14 mouse cellular contexts compared by ENCODE assay signal in the genomic region with DNA sequence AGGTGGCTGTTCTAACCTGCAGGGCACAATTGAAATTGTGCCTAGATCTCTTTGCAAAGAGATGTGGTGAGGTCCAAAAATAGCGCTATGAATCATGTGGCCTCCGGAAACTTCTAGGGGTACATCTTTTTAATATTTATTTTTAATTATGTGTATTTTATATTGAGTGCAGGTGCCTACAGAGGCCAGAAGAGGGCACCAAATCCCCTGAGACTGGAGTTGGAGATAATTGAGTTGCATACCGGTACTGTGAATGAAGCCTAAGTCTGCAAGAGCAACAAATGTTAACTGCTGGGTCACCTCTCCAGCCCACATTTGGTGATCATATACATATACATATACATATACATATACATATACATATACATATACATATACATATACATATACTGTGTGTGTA. TPM values are rescaled to one million over a fixed set of nuclear protein-coding genes. Genes with fewer than 3 reads are reported as not detected.
DNase-seq lines count a peak whose midpoint lies in the region; ATAC-seq and TF ChIP-seq lines count a peak whose summit lies in the region.
"Had no signal": no experiment of that assay in that cellular context is flagged by ENCODE, and none has a peak within 500 bp of the region (broad histone marks: within the 10 kb centered on the region; RNA-seq: fewer than 3 reads in every experiment).

No protein-coding gene starts in this region.

- H3K27me3 ChIP-seq in forebrain, embryonic 14.5 days (replicated peaks; ENCODE audit: control insufficient read depth, insufficient read depth, low read length): peaks cover 3% of the 10 kb centered on the region; the same call in 1 of the 2 replicates
- H3K27me3 ChIP-seq in forebrain, embryonic 11.5 days (ENCODE audit: control insufficient read depth, insufficient read depth, low read length): peaks cover 17% of the 10 kb centered on the region
- H3K27me3 ChIP-seq in hindbrain, embryonic 16.5 days (replicated peaks; ENCODE audit: control insufficient read depth, insufficient read depth, low read length): peaks cover 18% of the 10 kb centered on the region
- H3K27me3 ChIP-seq: heart, embryonic 13.5 days had no signal

- TF ChIP-seq CTCF in lung, adult 2 months (IDR thresholded peaks at IDR 0.05; ENCODE audit: insufficient read depth, low read length): peak; percentile 28; the same call in 1 of the 2 replicates

- H3K9me3 ChIP-seq in forebrain, embryonic 14.5 days (replicated peaks; ENCODE audit: control insufficient read depth, low read length): no peaks in the 10 kb centered on the region
- H3K9me3 ChIP-seq in forebrain, embryonic 11.5 days (ENCODE audit: control insufficient read depth, low read length): no peaks in the 10 kb centered on the region
- H3K9me3 ChIP-seq in hindbrain, embryonic 16.5 days (ENCODE audit: control insufficient read depth, low read length): no peaks in the 10 kb centered on the region
- H3K9me3 ChIP-seq: forebrain, embryonic 10.5 days; heart, embryonic 13.5 days; midbrain, embryonic 12.5 days had no signal

- no peak overlapping the region for H3K27ac ChIP-seq in forebrain, embryonic 14.5 days (ENCODE audit: low read depth, low read length)
- H3K27ac ChIP-seq in forebrain, embryonic 11.5 days (ENCODE audit: low read depth, low read length): no peak overlapping the region
- no peak overlapping the region for H3K27ac ChIP-seq in hindbrain, embryonic 16.5 days (ENCODE audit: low read depth, low read length)
- H3K27ac ChIP-seq: forebrain, embryonic 10.5 days; heart, embryonic 13.5 days; midbrain, embryonic 12.5 days had no signal

- DNase-seq in forebrain, embryonic 14.5 days (ENCODE audit: low spot score): peak; percentile 48
- DNase-seq in forebrain, embryonic 11.5 days (ENCODE audit: low spot score): no peak
- no peak for DNase-seq in lung, adult 2 months
- no peak for DNase-seq in lung, postnatal 10 days
- peak; percentile 71 for DNase-seq in NIH3T3 (ENCODE audit: low read depth)
- peak; percentile 22 to 49 for DNase-seq in natural killer cell, adult 2 months (ENCODE audit: low spot score in 2 of 2)
- DNase-seq: cerebellum, adult 11 months; kidney, adult 8-10 months; left cerebral cortex, postnatal 4 days had no signal

- peaks cover 24% of the 10 kb centered on the region for H3K36me3 ChIP-seq in forebrain, embryonic 14.5 days (ENCODE audit: control insufficient read depth, insufficient read depth, low read length)
- H3K36me3 ChIP-seq in forebrain, embryonic 11.5 days (ENCODE audit: control insufficient read depth, insufficient read depth, low read length): no peaks in the 10 kb centered on the region; the same call in 1 of the 2 replicates
- H3K36me3 ChIP-seq in hindbrain, embryonic 16.5 days (ENCODE audit: control insufficient read depth, insufficient read depth, low read length): no peaks in the 10 kb centered on the region

- no peak for TF ChIP-seq POLR2A in lung, adult 2 months (IDR thresholded peaks at IDR 0.05; ENCODE audit: borderline replicate concordance, extremely low read depth, low read depth, low read length)

- H3K4me2 ChIP-seq in forebrain, embryonic 14.5 days (ENCODE audit: low read length): no peak overlapping the region
- no peak overlapping the region for H3K4me2 ChIP-seq in forebrain, embryonic 11.5 days (ENCODE audit: low read depth, low read length, severe bottlenecking)
- H3K4me2 ChIP-seq in hindbrain, embryonic 16.5 days (ENCODE audit: low read length): no peak overlapping the region
- H3K4me2 ChIP-seq: heart, embryonic 13.5 days; midbrain, embryonic 12.5 days had no signal

- no peak overlapping the region for H3K4me3 ChIP-seq in forebrain, embryonic 14.5 days (ENCODE audit: low read depth, low read length)
- no peak overlapping the region for H3K4me3 ChIP-seq in forebrain, embryonic 11.5 days (ENCODE audit: low read depth, low read length)
- no peak overlapping the region for H3K4me3 ChIP-seq in lung, adult 2 months (replicated peaks; ENCODE audit: extremely low read depth, low read depth, low read length)
- no peak overlapping the region for H3K4me3 ChIP-seq in hindbrain, embryonic 16.5 days (ENCODE audit: low read length)
- H3K4me3 ChIP-seq: forebrain, embryonic 10.5 days; heart, embryonic 13.5 days; midbrain, embryonic 12.5 days had no signal

- no peak for ATAC-seq in forebrain, embryonic 14.5 days
- ATAC-seq in forebrain, embryonic 11.5 days (replicated peaks; ENCODE audit: low FRiP score): no peak
- no peak for ATAC-seq in monocyte, adult 5-6 weeks (replicated peaks; ENCODE audit: insufficient number of reproducible peaks, low FRiP score, low TSS enrichment, poor library complexity, severe bottlenecking)
- no peak for ATAC-seq in hindbrain, embryonic 16.5 days

- H3K9ac ChIP-seq in forebrain, embryonic 14.5 days (ENCODE audit: low read length): no peak overlapping the region
- H3K9ac ChIP-seq in forebrain, embryonic 11.5 days (ENCODE audit: low read length): no peak overlapping the region
- H3K9ac ChIP-seq in hindbrain, embryonic 16.5 days (ENCODE audit: low read depth, low read length): no peak overlapping the region
- H3K9ac ChIP-seq: heart, embryonic 13.5 days; midbrain, embryonic 12.5 days had no signal

- 74% methylated on average over 3 of the region's 3 CpGs for WGBS in forebrain, embryonic 14.5 days
- 64% methylated on average over 3 of the region's 3 CpGs for WGBS in forebrain, embryonic 11.5 days
- WGBS in lung, adult 2 months: 59% methylated on average over 3 of the region's 3 CpGs
- WGBS in hindbrain, embryonic 16.5 days: 69% methylated on average over 3 of the region's 3 CpGs

- peaks cover 19% of the 10 kb centered on the region for H3K4me1 ChIP-seq in forebrain, embryonic 14.5 days (ENCODE audit: control insufficient read depth, insufficient read depth, low read length)
- H3K4me1 ChIP-seq in forebrain, embryonic 11.5 days (replicated peaks; ENCODE audit: control insufficient read depth, insufficient read depth, low read length): peaks cover 39% of the 10 kb centered on the region
- H3K4me1 ChIP-seq in lung, adult 2 months (ENCODE audit: control insufficient read depth, insufficient read depth, low read length): peaks cover 10% of the 10 kb centered on the region
- peaks cover 19% of the 10 kb centered on the region for H3K4me1 ChIP-seq in hindbrain, embryonic 16.5 days (ENCODE audit: control insufficient read depth, insufficient read depth, low read depth, low read length)

RNA-seq across cellular contexts. Expression of a gene that starts 22.7 kb away (rescaled TPM):
- 20.3 and 29.9 TPM in 2 replicates for polyA plus RNA-seq in forebrain, embryonic 14.5 days (2014; fragmentation: Nextera tagmentation; extraction: Ambion mirVana)
- 26.1 and 27.8 TPM in 2 replicates for polyA plus RNA-seq in forebrain, embryonic 11.5 days (2014; fragmentation: Nextera tagmentation; extraction: Ambion mirVana)
- polyA plus RNA-seq in lung, adult 2 months (2012; rRNA removed): 100 and 117 TPM in 2 replicates
- total RNA-seq in monocyte, adult 5-6 weeks (2017): 3.1 to 10.1 TPM (median 9.1 TPM) in 3 replicates
- polyA plus RNA-seq in hindbrain, embryonic 16.5 days (2015; fragmentation: Nextera tagmentation; extraction: Ambion mirVana): 27.4 and 31.8 TPM in 2 replicates

Comparison
In these comparisons a context has a peak if more than half of its experiments do, and no peak if none do; other contexts are left out.
1. DNase-seq: peak in forebrain, embryonic 14.5 days (single experiment), NIH3T3 (single experiment) and natural killer cell, adult 2 months (2 of 2); none in forebrain, embryonic 11.5 days (single experiment), lung, adult 2 months (single experiment) and lung, postnatal 10 days (single experiment).